Mouse (Mus musculus): ENCODE data around the gene Tnfrsf9.

The Tnfrsf9 gene

DNA sequence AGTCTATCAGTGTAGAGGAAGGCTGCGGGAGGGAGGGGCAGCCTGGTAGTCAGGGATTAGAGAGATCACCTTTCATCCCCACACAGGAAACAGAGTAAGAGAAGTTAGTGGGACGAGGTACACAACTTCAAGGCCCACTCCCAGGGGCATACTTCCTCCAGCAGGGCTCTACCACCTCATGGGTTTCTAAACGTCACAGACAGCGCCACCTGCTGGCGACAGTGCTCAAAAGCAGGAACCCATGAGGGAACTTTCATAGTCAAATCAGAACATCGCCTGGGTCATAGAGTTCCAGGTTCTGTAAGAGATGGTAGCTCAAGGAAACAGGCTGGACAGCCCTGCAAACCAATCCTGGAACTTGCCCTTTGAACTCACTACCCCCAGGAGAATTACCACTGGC lies 75.8 kb downstream of the Tnfrsf9 start:
- ChIA-PET POLR2A (interaction anchor here in 1 of 4 experiments (0.6 to 1.5 kb wide), 3 partner anchors 12 to 271 kb away, joined by 3 to 4 read pairs (median 3); no protein-coding TSS in a partner anchor), CTCF (interaction anchor here in 3 of 4 experiments (0.9 to 2.7 kb wide), 6 partner anchors 11 to 154 kb away, joined by 3 to 10 read pairs (median 6); no protein-coding TSS in a partner anchor)
